Mouse (Mus musculus) left cerebral cortex, adult 18-20 months (tissue): ENCODE measurements around the gene Srebf2. TPM values are rescaled to one million over a fixed set of nuclear protein-coding genes. Genes with fewer than 3 reads are reported as not detected.
"Not testable (repeated sequence)": the region's sequence is repeated elsewhere in the genome, so short reads cannot be mapped to it uniquely, and the experiment has no call there.

ENCODE experiments used
- DNase-seq, 2 experiments: peaks; one replicate each; pipeline ENCODE4 v3.0.0; 2021 to 2022; ENCODE audit warnings: low spot score in 2 of 2, mixed read lengths in 1 of 2
- total RNA-seq, 2 experiments: library from RNA; stranded (reverse); gene quantifications; 2 replicates each; pipeline ENCODE4 v1.2.3; 2021

The Srebf2 gene
- total RNA-seq, 2 experiments from 2014 or later: 213 to 223 TPM

GRCm38 (mm10) chr15:82221104-82221860 lies 74.3 kb downstream of the Srebf2 start:
- no peak for DNase-seq

- DNase-seq: no peak
Observed at GRCm38 (mm10) chr15:82223251-82223650, 76.3 kb downstream of the Srebf2 start.

GRCm38 (mm10) chr15:82223657-82224601 lies 76.9 kb downstream of the Srebf2 start, which contains the start of gene Tnfrsf13c:
Tnfrsf13c (minus strand) TSS chr15:82224369.
- DNase-seq: no peak

GRCm38 (mm10) chr15:82224602-82225215 lies 77.7 kb downstream of the Srebf2 start:
- no peak for DNase-seq

- no peak for DNase-seq
Observed at GRCm38 (mm10) chr15:82225769-82226168, 78.8 kb downstream of the Srebf2 start.

GRCm38 (mm10) chr15:82229542-82230045 lies 82.6 kb downstream of the Srebf2 start:
- DNase-seq: no peak

GRCm38 (mm10) chr15:82230098-82230611 lies 83.2 kb downstream of the Srebf2 start:
- no peak for DNase-seq

GRCm38 (mm10) chr15:82231100-82231499 lies 84.1 kb downstream of the Srebf2 start:
- no peak for DNase-seq

- no peak for DNase-seq
Observed at GRCm38 (mm10) chr15:82231591-82232378, 84.8 kb downstream of the Srebf2 start.

- DNase-seq: no peak
Observed at GRCm38 (mm10) chr15:82232651-82233050, 85.7 kb downstream of the Srebf2 start.

- no peak for DNase-seq
Observed at GRCm38 (mm10) chr15:82235661-82236060, 88.7 kb downstream of the Srebf2 start.

- DNase-seq: peak; percentile 82 to 85
Observed at GRCm38 (mm10) chr15:82236565-82236964, 89.6 kb downstream of the Srebf2 start.

GRCm38 (mm10) chr15:82243311-82243710 lies 96.3 kb downstream of the Srebf2 start:
- DNase-seq: no peak

GRCm38 (mm10) chr15:82243742-82244114 lies 96.7 kb downstream of the Srebf2 start:
- no peak for DNase-seq

- peak; percentile 94 for DNase-seq
Observed at GRCm38 (mm10) chr15:82244115-82244804, 97.3 kb downstream of the Srebf2 start, which contains the start of gene Cenpm. Cenpm (minus strand) TSS chr15:82244748.

GRCm38 (mm10) chr15:82244805-82245161 lies 97.8 kb downstream of the Srebf2 start:
- DNase-seq: not testable (repeated sequence)

- DNase-seq: no peak
Observed at GRCm38 (mm10) chr15:82247131-82247776, 100.3 kb downstream of the Srebf2 start.

GRCm38 (mm10) chr15:82251579-82251978 lies 104.6 kb downstream of the Srebf2 start:
- DNase-seq: no peak

GRCm38 (mm10) chr15:82252097-82252496 lies 105.1 kb downstream of the Srebf2 start, which contains the start of gene 1500009C09Rik:
1500009C09Rik (plus strand) TSS chr15:82252397.
- no peak for DNase-seq
